Mouse (Mus musculus) intestine, embryonic 16.5 days (tissue): Measurements from ENCODE around the gene Ddx58. TPM values are rescaled to one million over a fixed set of nuclear protein-coding genes. Genes with fewer than 3 reads are reported as not detected.
A peak's percentile ranks its signal among the peaks of the same experiment; 100 is the strongest.

Source experiments
- ATAC-seq: fragments of 200-750 bp; cut with Nextera tagmentation; 2 replicates; pipeline ENCODE4 v1.8.0; 2017; ENCODE audit warnings: moderate TSS enrichment, moderate library complexity
- H3K27ac ChIP-seq: fragments of 300-500 bp; sonication (generic); 2 replicates; pipeline ENCODE4 v1.5.1; 2014; ENCODE audit warnings: mild to moderate bottlenecking, low read length
- H3K27me3 ChIP-seq: fragments of 300-500 bp; sonication (generic); replicated peaks from 2 replicates; pipeline ENCODE4 v1.6.1; 2014; ENCODE audit warnings: low read length, control low read depth, mixed read lengths; ENCODE audit not compliant: control insufficient read depth, insufficient read depth
- H3K36me3 ChIP-seq: fragments of 300-500 bp; sonication (generic); 2 replicates; pipeline ENCODE4 v1.6.1; 2014; ENCODE audit warnings: low read length, control low read depth; ENCODE audit not compliant: control insufficient read depth, insufficient read depth
- H3K4me1 ChIP-seq: fragments of 300-500 bp; sonication (generic); 2 replicates; pipeline ENCODE4 v1.6.1; 2014; ENCODE audit warnings: low read length, control low read depth, mixed read lengths; ENCODE audit not compliant: control insufficient read depth, insufficient read depth
- H3K4me2 ChIP-seq: fragments of 300-500 bp; sonication (generic); 2 replicates; pipeline ENCODE4 v1.6.1; 2014; ENCODE audit warnings: low read depth, low read length, control low read depth
- H3K4me3 ChIP-seq: fragments of 300-500 bp; sonication (generic); 2 replicates; pipeline ENCODE4 v1.5.1; 2014; ENCODE audit warnings: mild to moderate bottlenecking, low read length
- H3K9ac ChIP-seq: fragments of 300-500 bp; sonication (generic); 2 replicates; pipeline ENCODE4 v1.6.1; 2014; ENCODE audit warnings: low read depth, low read length
- H3K9me3 ChIP-seq: fragments of 300-500 bp; sonication (generic); 2 replicates; pipeline ENCODE4 v1.6.1; 2016; ENCODE audit warnings: low read length, control low read depth; ENCODE audit not compliant: control insufficient read depth
- WGBS: fragments of 180-500 bp; shearing (Covaris S2); extraction: QIAGEN DNeasy Blood & Tissue Kit; methylation state at CpG from one replicate; pipeline ENCODE4 v1.1.7; 2014; 5-methylcytosine and 5-hydroxymethylcytosine counted together
- polyA plus RNA-seq: library from polyadenylated mRNA; unstranded; fragments of >200 nt; fragmentation: Nextera tagmentation; extraction: Ambion mirVana; gene quantifications from 2 replicates; pipeline ENCODE4 v1.2.1, GENCODE M21; 2015

The Ddx58 gene
- polyA plus RNA-seq, 1 experiment from 2014 or later: 9.9 TPM

GRCm38 (mm10) chr4:40240272-40240744 is 680 bp upstream of the Ddx58 start:
- Histone ChIP-seq H3K4me2 (peak overlapping the region; percentile 75), H3K36me3 (no peaks in the 10 kb centered on the region), H3K9ac (peak overlapping the region; percentile 69), H3K27me3 (no peaks in the 10 kb centered on the region), H3K27ac (0 out of 2 replicates have a peak overlapping the region, but pooled peaks have one; percentile 54), H3K9me3 (no peaks in the 10 kb centered on the region), H3K4me1 (0 out of 2 replicates have a peak, but pooled peaks cover 4% of the 10 kb centered on the region), H3K4me3 (peak overlapping the region; percentile 62)
- peak; percentile 45 for ATAC-seq
- 48% methylated on average over 5 of the region's 5 CpGs for WGBS

- Histone ChIP-seq H3K27me3 (no peaks in the 10 kb centered on the region), H3K36me3 (peaks cover 2% of the 10 kb centered on the region; the same call in 1 of the 2 replicates), H3K9ac (peak overlapping the region; percentile 69), H3K4me2 (peak overlapping the region; percentile 75), H3K4me1 (0 out of 2 replicates have a peak, but pooled peaks cover 4% of the 10 kb centered on the region), H3K27ac (peak overlapping the region; percentile 65), H3K9me3 (no peaks in the 10 kb centered on the region), H3K4me3 (peak overlapping the region; percentile 62)
- peak; percentile 87 for ATAC-seq
- WGBS: 3% methylated on average over 17 of the region's 17 CpGs
Observed at GRCm38 (mm10) chr4:40238483-40239408, 882 bp downstream of the Ddx58 start.

- ATAC-seq: no peak
- no peak overlapping the region for H3K4me2 ChIP-seq
Observed at GRCm38 (mm10) chr4:40236829-40237228, 2.8 kb downstream of the Ddx58 start.

GRCm38 (mm10) chr4:40234256-40234655 is 5.4 kb downstream of the Ddx58 start:
- no peak overlapping the region for H3K27ac ChIP-seq
- H3K4me3 ChIP-seq: no peak overlapping the region
- H3K27me3 ChIP-seq: no peaks in the 10 kb centered on the region
- H3K4me1 ChIP-seq: 0 out of 2 replicates have a peak, but pooled peaks cover 4% of the 10 kb centered on the region
- H3K4me2 ChIP-seq: no peak overlapping the region
- no peak overlapping the region for H3K9ac ChIP-seq
- ATAC-seq: no peak
- peaks cover 2% of the 10 kb centered on the region; the same call in 1 of the 2 replicates for H3K36me3 ChIP-seq
- WGBS: 85% methylated on average over 5 of the region's 6 CpGs
- no peaks in the 10 kb centered on the region for H3K9me3 ChIP-seq

More at GRCm38 (mm10) chr4:40236829-40237228, 2.8 kb downstream of the Ddx58 start:
- H3K9me3 ChIP-seq: no peaks in the 10 kb centered on the region
- no peak overlapping the region for H3K27ac ChIP-seq
- H3K36me3 ChIP-seq: peaks cover 2% of the 10 kb centered on the region; the same call in 1 of the 2 replicates
- 84% methylated on average over 4 of the region's 4 CpGs for WGBS
- H3K27me3 ChIP-seq: no peaks in the 10 kb centered on the region
- H3K4me3 ChIP-seq: no peak overlapping the region
- 0 out of 2 replicates have a peak, but pooled peaks cover 4% of the 10 kb centered on the region for H3K4me1 ChIP-seq
- H3K9ac ChIP-seq: no peak overlapping the region

GRCm38 (mm10) chr4:40233062-40233664 is 6.5 kb downstream of the Ddx58 start:
- 91% methylated on average over 7 of the region's 7 CpGs for WGBS
- no peak for ATAC-seq

GRCm38 (mm10) chr4:40229723-40230122 is 9.9 kb downstream of the Ddx58 start:
- 95% methylated on average over 6 of the region's 6 CpGs for whole genome bisulfite sequencing
- H3K27ac ChIP-seq: no peak overlapping the region
- no peak overlapping the region for H3K4me3 ChIP-seq

More at GRCm38 (mm10) chr4:40233062-40233664, 6.5 kb downstream of the Ddx58 start:
- no peaks in the 10 kb centered on the region for H3K9me3 ChIP-seq
- H3K36me3 ChIP-seq: peaks cover 2% of the 10 kb centered on the region; the same call in 1 of the 2 replicates
- H3K4me2 ChIP-seq: no peak overlapping the region
- H3K4me1 ChIP-seq: no peaks in the 10 kb centered on the region
- no peak overlapping the region for H3K27ac ChIP-seq
- H3K27me3 ChIP-seq: no peaks in the 10 kb centered on the region
- H3K4me3 ChIP-seq: no peak overlapping the region
- H3K9ac ChIP-seq: no peak overlapping the region

GRCm38 (mm10) chr4:40227886-40228285 is 11.7 kb downstream of the Ddx58 start:
- no peaks in the 10 kb centered on the region for H3K9me3 ChIP-seq
- no peak overlapping the region for H3K4me2 ChIP-seq
- no peaks in the 10 kb centered on the region for H3K36me3 ChIP-seq
- 84% methylated on average over 7 of the region's 7 CpGs for WGBS
- H3K27me3 ChIP-seq: no peaks in the 10 kb centered on the region
- H3K27ac ChIP-seq: no peak overlapping the region
- no peaks in the 10 kb centered on the region for H3K4me1 ChIP-seq
- H3K9ac ChIP-seq: no peak overlapping the region
- ATAC-seq: no peak
- no peak overlapping the region for H3K4me3 ChIP-seq

More at GRCm38 (mm10) chr4:40229723-40230122, 9.9 kb downstream of the Ddx58 start:
- Histone ChIP-seq H3K9ac (no peak overlapping the region), H3K27me3 (no peaks in the 10 kb centered on the region), H3K36me3 (peaks cover 2% of the 10 kb centered on the region; the same call in 1 of the 2 replicates), H3K4me1 (no peaks in the 10 kb centered on the region), H3K9me3 (no peaks in the 10 kb centered on the region), H3K4me2 (no peak overlapping the region)
- no peak for ATAC-seq

GRCm38 (mm10) chr4:40227131-40227530 is 12.5 kb downstream of the Ddx58 start:
- ATAC-seq: no peak
- no peaks in the 10 kb centered on the region for H3K4me1 ChIP-seq
- WGBS: 81% methylated on average over 11 of the region's 11 CpGs
- H3K27ac ChIP-seq: no peak overlapping the region
- no peak overlapping the region for H3K4me2 ChIP-seq
- H3K9ac ChIP-seq: no peak overlapping the region
- H3K9me3 ChIP-seq: no peaks in the 10 kb centered on the region
- no peak overlapping the region for H3K4me3 ChIP-seq
- no peaks in the 10 kb centered on the region for H3K36me3 ChIP-seq
- no peaks in the 10 kb centered on the region for H3K27me3 ChIP-seq

- no peak overlapping the region for H3K27ac ChIP-seq
- no peaks in the 10 kb centered on the region for H3K36me3 ChIP-seq
- 57% methylated on average over 5 of the region's 5 CpGs for WGBS
- ATAC-seq: no peak
- H3K4me1 ChIP-seq: peaks cover 1% of the 10 kb centered on the region; the same call in 1 of the 2 replicates
- H3K9ac ChIP-seq: no peak overlapping the region
- no peaks in the 10 kb centered on the region for H3K9me3 ChIP-seq
- H3K4me2 ChIP-seq: no peak overlapping the region
- H3K27me3 ChIP-seq: no peaks in the 10 kb centered on the region
- no peak overlapping the region for H3K4me3 ChIP-seq
Observed at GRCm38 (mm10) chr4:40226095-40226494, 13.5 kb downstream of the Ddx58 start.
